Mouse (Mus musculus) ZHBTc4 (cell line): ENCODE data around the gene Tec.
A peak's percentile ranks its signal among the peaks of the same experiment; 100 is the strongest.
"Not testable (repeated sequence)": the region's sequence is repeated elsewhere in the genome, so short reads cannot be mapped to it uniquely, and the experiment has no call there.

Experiments used
- DNase-seq: peaks from one replicate; pipeline ENCODE4 v3.0.0-alpha.2; 2011; ENCODE audit warnings: low read depth, low spot score

The Tec gene

GRCm38 (mm10) chr5:72826445-72826844 is 41.8 kb downstream of the Tec start:
- no peak for DNase-seq

- no peak for DNase-seq
These were observed 47.6 kb downstream of the Tec start for GRCm38 (mm10) chr5:72820651-72821050.

DNA sequence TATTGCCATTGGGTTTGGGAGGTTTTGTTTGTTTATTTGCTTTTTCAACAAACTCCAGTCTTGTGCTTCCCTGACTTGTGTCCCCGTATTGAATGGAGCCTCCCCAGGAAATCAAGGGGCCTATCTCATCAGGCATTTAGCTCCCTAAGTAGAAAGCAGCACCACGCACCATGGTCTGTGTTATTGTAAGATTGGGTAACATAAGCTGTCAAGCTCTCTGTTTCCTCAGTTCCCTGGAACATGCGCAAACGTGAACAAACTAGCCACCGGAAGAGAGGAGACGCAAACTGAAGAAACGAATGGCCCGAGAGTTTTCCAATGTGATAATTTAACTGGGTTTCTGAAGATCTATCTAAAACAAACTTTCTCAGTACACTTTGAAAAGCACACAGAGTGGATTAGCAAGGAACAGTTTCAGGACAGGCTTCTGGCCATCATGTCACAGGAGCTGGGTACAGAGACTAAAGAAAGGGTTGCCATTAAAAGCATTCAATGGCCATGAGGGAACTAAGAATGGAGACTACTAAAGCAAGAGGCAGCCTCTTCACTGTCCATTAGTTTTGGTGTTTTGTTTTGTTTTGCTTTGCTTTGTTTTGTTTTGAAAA is 48.1 kb downstream of the Tec start:
- DNase-seq: no peak

DNA sequence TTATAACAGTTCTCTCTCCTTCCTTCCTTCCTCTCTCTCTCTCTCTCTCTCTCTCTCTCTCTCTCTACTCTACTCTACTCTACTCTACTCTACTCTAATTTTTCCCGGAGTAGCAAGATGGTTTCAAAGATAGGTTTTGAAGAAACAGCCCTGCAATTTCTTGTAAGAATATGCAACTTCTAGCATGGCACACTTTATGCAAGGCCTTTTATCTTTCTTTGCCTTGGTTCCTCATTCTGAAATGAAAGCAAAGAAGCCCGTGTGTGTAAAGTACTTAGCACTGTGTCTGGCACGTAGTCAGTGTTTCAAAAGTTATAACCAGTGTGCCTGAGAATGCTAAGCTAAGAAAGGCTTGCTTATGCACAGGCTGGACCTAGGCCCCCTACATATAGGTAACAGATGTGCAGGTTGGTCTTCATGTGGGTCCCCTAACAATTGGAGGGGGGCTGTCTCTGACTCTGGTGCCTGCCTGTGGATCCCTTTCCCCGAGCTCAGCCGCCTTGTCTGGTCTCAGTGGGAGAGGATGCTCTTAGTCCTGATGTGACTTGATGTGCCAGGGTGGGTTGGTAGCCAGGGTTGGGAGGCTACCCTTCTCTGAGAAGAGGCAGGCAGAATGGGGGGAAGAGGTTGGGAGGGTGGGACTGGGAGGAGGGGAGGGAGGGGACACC is 49.6 kb downstream of the Tec start:
- no peak for DNase-seq

DNA sequence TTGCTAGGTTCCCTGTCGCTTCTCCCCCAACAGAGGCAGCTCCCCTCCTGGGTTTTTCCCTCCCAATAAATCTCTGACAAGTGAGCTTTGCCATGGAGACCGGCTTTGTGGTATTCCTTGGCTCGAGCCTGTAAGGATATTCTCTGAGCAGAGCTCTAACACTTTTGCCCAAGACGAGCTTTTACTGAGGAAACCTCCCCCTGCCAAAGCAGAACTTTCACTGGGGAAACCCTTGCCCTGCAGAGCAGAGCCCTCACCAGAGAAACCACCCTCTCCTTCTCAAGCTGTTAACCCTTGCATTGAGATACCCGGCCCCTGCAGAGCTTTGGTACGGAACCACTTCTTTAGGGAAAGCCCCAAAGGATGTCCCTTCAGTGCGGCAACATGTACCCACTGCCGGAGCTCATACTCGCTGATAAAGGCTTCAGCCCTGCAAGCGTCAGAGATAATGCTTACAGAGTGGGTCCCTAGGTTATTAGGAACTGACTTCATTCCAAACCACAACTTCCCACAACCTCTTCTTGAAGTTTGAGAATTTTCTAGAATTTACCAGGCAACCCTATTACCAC is 50.7 kb downstream of the Tec start:
- no peak for DNase-seq

DNA sequence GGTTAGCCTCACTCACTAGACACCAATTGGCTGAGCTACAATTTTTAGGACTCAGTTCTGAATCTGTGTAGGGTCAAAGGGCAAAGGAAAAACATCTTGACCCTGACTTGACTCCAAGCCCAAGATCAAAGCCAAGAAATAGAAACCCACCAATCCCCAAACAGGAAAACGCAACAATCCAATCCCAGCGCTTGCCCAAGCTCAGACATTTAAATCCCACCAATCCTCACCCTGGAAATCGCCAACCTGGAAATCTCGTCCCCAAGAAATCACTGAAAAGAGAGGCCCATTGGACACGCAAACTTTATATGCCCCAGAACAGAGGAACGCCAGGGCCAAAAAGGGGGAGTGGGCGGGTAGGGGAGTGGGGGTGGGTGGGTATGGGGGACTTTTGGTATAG is 51.3 kb downstream of the Tec start:
- not testable (repeated sequence) for DNase-seq

GRCm38 (mm10) chr5:72816491-72816890 is 51.8 kb downstream of the Tec start:
- no peak for DNase-seq

DNA sequence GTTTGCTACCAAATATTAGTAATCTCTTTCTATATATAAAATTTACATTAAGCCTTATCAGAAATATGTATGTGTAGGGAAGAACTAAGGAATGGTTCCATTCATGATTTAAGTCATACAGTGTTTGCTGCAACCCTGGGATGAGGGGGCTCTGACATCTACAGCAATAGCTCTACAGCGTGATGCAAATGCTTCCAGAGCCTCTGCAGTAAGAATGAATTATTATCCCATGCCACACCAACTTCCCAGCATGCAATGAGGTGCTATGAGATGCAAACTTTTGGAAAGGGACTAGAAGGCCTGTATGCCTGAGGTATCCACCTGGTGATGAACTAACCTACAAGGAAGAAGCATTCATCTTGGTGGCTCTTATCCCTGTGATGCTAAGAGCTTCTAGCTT is 52.2 kb downstream of the Tec start:
- no peak for DNase-seq

DNA sequence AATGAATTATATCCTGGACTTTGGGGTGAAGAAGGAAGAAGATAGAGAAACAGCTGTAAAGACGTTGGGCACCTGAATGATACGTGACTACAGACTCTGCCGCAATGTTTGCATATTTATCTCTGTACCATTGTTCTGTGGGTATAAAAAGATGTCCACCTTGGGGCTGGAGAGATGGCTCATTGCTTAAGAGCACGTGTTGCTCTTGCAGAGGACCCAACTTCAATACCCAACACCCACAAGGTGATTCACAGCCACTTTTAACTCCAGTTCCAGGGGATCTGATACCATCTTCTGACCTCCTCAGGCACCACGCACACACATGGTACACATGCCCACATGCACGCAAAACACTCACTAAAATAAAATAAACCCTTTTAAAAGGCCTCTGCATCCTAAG is 52.9 kb downstream of the Tec start:
- no peak for DNase-seq

- DNase-seq: no peak
These were observed 54.2 kb downstream of the Tec start for GRCm38 (mm10) chr5:72814072-72814471.

- DNase-seq: no peak
These were observed 55.4 kb downstream of the Tec start for GRCm38 (mm10) chr5:72812908-72813307.

DNA sequence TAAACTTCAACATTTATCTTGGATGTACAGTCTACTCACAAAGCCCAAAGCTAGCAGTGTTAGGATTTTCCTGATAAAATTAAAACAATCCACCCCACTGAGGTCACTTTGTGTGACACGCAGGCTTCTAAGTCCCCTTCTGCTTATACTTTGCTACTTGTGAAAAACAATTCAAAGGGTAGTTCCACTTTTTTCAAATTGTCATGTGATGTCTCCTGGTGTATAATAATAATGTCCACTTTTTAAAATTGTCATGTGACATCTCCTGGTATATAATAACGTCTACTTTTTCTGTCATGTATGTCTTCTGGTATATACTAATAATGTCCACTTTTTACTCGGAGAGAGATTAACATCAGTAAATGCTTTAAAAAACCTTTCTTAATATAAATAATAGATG is 56.0 kb downstream of the Tec start:
- no peak for DNase-seq

DNA sequence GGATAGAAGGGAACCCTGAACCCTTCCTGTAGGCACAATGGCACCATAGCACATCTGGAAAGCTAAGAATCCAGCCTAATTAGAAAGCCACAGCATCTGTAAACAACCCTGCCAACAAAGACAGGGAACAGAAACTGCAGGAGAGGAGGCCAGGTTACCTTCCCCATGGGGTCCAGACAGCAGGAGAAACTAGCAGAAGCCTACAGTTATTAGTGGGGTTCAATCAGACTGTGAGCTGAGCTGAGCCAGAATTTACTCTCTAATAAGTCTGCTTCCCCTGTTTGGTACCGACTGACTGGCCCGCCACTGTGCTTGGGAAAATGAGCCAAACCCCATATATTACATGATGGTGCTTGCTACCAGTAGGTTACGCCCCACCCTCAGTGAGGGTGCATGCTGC is 56.9 kb downstream of the Tec start:
- DNase-seq: no peak

- no peak for DNase-seq
These were observed 57.3 kb downstream of the Tec start for GRCm38 (mm10) chr5:72810990-72811389.

DNA sequence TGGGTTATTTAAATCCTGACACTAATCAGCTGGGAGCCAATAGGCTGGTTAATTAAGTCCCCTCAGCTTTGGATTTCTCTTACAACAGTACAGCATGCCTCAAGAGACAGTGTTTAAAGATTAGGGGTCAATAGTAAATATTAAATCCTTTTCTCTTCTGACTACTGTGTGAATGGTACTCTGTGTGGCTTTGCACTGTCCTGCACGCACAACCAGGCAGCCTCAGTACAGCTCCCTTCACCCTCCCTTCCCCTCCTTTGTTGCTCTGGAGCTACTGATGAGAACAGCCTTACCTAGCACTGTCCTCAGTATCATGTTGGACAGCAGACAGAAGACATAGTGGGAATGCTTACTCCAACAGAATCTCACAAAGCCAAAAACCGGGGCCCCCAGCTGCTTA is 58.8 kb downstream of the Tec start:
- no peak for DNase-seq

- DNase-seq: peak; percentile 52
These were observed 59.7 kb downstream of the Tec start for GRCm38 (mm10) chr5:72808456-72809111.

DNA sequence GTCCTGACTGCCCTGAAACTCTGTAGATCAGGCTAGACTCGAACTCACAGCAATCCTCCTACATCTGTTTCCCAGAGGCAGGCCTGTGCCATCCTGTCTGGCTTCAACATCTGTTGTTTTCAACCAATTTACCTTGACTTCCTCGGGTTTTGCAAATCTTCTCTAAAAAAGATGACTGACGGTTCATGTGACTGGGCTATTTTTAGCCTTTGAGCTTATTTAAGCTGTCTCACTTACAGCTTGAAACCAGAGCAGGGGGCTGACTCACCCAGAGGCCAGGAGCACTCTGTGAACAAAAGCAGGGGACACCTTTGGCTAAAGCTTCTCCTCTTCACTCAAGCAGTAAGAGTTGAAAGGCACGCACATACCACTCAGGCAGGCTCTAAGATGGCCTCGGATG is 65.4 kb downstream of the Tec start:
- no peak for DNase-seq

DNA sequence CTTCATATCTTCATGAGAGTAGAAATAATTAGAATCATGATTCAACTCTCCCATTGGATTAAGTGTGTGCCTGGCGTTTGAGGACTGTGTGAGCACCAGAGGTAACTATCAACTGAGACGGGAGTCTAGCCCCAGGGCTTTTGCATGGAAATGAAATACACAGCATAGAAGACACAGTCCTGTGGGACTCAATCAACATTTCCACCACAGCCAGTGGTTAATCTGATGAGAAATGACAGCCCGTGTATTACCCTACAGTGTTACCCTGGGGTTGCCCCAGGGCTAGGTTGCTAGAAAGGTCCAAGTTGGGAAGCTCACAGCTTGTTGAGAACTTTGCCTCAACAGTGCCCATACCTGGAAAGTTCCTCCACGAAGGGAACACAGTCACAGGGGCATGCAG is 69.7 kb downstream of the Tec start:
- DNase-seq: no peak

GRCm38 (mm10) chr5:72796186-72796613 is 72.1 kb downstream of the Tec start:
- peak; percentile 18 for DNase-seq

DNA sequence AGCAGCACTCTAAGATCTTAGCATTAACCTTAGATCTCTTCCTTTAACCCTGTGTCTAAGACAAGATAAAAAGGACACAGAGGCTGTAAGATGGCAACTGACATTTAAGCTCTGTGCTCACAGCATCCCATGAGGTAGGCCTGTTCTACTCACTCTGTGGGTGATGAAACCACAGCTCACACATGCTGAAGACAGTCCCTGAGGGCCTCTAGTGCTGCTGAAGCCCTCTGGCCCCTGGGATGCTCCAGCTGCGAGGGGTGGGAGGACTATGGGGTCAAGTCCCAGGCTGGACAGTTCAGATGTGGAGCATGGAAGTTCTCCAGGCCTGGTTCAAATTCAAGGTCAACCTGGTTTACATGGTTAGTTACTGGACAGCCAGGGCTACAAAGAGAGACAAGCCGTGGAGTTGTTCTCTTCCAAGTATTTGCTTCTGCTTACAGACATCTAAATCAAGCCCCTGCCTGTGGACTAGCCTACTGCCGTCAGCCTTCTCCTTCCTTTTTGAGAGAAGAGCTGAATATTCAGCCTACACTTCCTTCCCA is 74.9 kb downstream of the Tec start:
- DNase-seq: no peak

GRCm38 (mm10) chr5:72791789-72792188 is 76.5 kb downstream of the Tec start:
- no peak for DNase-seq

GRCm38 (mm10) chr5:72791386-72791785 is 76.9 kb downstream of the Tec start:
- no peak for DNase-seq

GRCm38 (mm10) chr5:72785451-72785850 is 82.8 kb downstream of the Tec start:
- DNase-seq: no peak
